Mouse (Mus musculus): ENCODE measurements around the gene Pawr. TPM values are rescaled to one million over a fixed set of nuclear protein-coding genes. Genes with fewer than 3 reads are reported as not detected.

The Pawr gene
- polyA plus RNA-seq, 1 experiment = 3.9 TPM

DNA sequence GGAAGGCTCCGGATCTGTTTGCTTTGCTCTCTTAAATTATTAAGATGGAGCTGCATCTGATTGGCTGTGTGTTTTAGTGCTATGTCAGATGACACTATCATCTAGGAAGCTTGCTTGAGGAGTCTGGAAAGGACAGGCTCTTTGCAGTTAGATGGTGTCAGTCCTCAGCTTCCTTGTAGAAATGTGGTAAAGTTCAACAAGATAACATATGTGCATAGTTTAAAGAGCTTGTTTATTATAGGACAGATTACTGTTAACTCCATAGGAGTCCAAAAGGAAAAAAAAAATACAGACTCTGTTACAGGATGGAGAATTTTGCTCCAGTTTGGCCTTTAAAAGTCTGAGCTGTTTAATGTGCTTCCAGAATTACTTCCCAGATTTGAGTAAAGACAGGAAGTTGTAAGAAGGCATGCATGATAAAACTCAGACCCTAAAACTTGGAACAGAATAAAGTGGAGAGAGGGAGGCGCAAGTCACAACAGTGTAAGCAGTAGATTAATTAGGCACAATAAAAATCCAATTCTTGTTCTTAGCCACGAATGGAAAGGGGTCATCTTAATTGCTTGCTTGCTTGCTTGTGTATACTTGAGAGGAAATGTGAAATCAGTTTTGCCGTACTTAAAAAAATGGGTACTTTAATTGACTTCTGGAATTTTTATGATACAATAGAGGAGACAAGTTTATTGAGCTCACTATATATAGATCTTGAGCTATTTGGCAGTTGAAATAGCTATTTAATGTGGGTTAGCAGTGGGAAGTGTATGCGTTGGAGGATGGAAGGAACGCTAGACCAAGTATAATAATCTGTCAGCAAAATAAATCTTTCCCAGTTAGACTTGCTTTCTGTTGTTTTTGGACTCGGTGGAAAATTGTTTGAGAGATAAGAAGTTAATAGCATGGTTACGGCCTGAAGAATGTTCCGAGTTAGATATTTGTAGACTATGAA lies 18.5 kb downstream of the Pawr start:
- DNase-seq = no peak

DNA sequence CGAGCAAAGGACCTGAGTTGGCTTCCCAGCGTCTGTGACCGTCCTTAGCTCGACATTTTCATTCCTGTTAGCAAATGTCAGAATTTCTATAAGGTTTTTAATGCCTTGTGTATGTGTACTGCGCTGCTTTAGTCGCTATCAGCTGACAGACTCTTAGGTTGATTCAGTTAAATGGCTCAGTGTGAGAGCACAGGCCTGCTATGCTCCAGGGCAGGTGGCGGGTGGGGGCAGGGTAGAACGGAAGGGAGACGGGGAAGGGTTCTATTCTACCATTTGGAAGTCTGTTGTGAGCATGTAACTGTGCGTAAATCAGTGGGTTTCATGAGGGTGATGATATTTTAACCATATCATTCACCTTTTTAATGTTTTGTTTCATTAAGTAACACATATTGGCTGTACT lies 21.0 kb downstream of the Pawr start:
- Histone ChIP-seq H3K4me3 (ENCODE audit: control insufficient read depth, insufficient read depth, low read length) (no peak overlapping the region), H3K36me3 (ENCODE audit: control insufficient read depth, insufficient read depth, low read length) (no peaks in the 10 kb centered on the region), H3K27me3 (ENCODE audit: control insufficient read depth, insufficient read depth, low read length) (no peaks in the 10 kb centered on the region), H3K27ac (ENCODE audit: control insufficient read depth, insufficient read depth, low read length) (no peak overlapping the region), H3K4me1 (replicated peaks; ENCODE audit: control insufficient read depth, insufficient read depth, low read length) (no peaks in the 10 kb centered on the region)
- TF ChIP-seq POLR2A (IDR thresholded peaks at IDR 0.05; ENCODE audit: control insufficient read depth, extremely low read depth, insufficient read depth, low read length, poor library complexity) (no peak), CTCF (IDR thresholded peaks at IDR 0.05; ENCODE audit: borderline replicate concordance, control insufficient read depth, extremely low read depth, insufficient read depth, low read length, poor library complexity) (no peak)
- DNase-seq = no peak
- 93% methylated on average over 10 of the region's 10 CpGs for WGBS

More for the DNA sequence above, 18.5 kb downstream of the Pawr start:
- 86% methylated on average over 9 of the region's 9 CpGs for WGBS
- H3K36me3 ChIP-seq (ENCODE audit: control insufficient read depth, insufficient read depth, low read length) = no peaks in the 10 kb centered on the region
- TF ChIP-seq POLR2A (IDR thresholded peaks at IDR 0.05; ENCODE audit: control insufficient read depth, extremely low read depth, insufficient read depth, low read length, poor library complexity) = no peak
- TF ChIP-seq CTCF (IDR thresholded peaks at IDR 0.05; ENCODE audit: borderline replicate concordance, control insufficient read depth, extremely low read depth, insufficient read depth, low read length, poor library complexity) = no peak
- H3K27ac ChIP-seq (ENCODE audit: control insufficient read depth, insufficient read depth, low read length) = no peak overlapping the region
- no peaks in the 10 kb centered on the region for H3K27me3 ChIP-seq (ENCODE audit: control insufficient read depth, insufficient read depth, low read length)
- no peaks in the 10 kb centered on the region for H3K4me1 ChIP-seq (replicated peaks; ENCODE audit: control insufficient read depth, insufficient read depth, low read length)
- no peak overlapping the region for H3K4me3 ChIP-seq (ENCODE audit: control insufficient read depth, insufficient read depth, low read length)

DNA sequence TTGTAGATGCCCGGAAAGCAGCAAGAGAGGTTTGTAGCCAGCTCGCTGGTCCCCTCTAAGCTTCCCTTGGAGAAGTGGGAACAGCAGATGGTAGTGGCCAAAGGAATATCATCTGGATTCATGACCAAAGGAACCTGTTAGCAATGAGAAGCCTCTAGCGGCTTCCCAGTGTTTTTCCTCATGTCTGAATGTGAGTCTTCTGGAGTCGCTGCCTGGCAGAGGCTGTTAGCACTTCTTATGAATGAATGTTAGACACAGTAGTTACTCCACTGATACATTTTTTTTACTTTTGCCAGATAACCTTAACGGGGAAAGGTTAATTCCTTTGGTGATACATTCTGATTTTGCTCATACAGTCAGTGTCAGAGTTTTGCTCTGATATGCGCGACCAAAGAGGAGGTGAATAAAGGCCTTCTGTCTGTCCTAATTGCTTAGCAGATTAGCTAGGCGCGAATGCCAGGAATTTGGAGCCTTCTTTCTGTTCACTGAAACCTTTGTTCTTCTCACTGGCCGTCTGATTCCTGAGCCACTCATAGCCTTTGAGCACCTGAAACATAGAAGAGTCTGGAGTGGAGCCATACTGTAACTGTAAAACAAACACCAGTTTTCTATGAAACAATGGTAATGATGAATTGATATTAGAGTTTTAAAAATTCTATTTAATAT lies 22.9 kb downstream of the Pawr start:
- H3K36me3 ChIP-seq (ENCODE audit: control insufficient read depth, insufficient read depth, low read length) = no peaks in the 10 kb centered on the region
- no peak overlapping the region for H3K27ac ChIP-seq (ENCODE audit: control insufficient read depth, insufficient read depth, low read length)
- no peaks in the 10 kb centered on the region for H3K27me3 ChIP-seq (ENCODE audit: control insufficient read depth, insufficient read depth, low read length)
- TF ChIP-seq POLR2A (IDR thresholded peaks at IDR 0.05; ENCODE audit: control insufficient read depth, extremely low read depth, insufficient read depth, low read length, poor library complexity) (no peak), CTCF (IDR thresholded peaks at IDR 0.05; ENCODE audit: borderline replicate concordance, control insufficient read depth, extremely low read depth, insufficient read depth, low read length, poor library complexity) (no peak)
- no peaks in the 10 kb centered on the region for H3K4me1 ChIP-seq (replicated peaks; ENCODE audit: control insufficient read depth, insufficient read depth, low read length)
- no peak for DNase-seq
- 91% methylated on average over 10 of the region's 10 CpGs for WGBS
- no peak overlapping the region for H3K4me3 ChIP-seq (ENCODE audit: control insufficient read depth, insufficient read depth, low read length)

DNA sequence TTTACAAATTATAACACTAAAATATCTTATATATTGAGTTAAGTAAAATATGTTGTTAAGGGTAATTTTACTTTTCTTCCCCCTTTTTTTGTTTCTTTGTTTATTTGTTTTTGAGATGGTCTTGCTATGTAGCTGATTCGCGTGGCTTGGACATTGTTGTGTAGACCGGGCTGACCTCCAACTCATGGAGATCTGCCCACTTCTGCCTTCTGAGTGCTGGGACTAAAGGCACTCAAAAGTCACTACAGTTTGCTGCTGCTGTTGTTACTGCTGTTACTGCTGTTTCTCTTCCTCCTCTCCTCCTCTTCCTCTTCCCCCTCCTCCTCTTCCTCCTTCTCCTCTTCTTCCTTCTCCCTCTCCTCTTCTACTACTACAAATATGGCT lies 23.5 kb downstream of the Pawr start:
- H3K27me3 ChIP-seq (ENCODE audit: control insufficient read depth, insufficient read depth, low read length) = no peaks in the 10 kb centered on the region
- 95% methylated on average over 3 of the region's 3 CpGs for WGBS
- TF ChIP-seq CTCF (IDR thresholded peaks at IDR 0.05; ENCODE audit: borderline replicate concordance, control insufficient read depth, extremely low read depth, insufficient read depth, low read length, poor library complexity) = no peak
- TF ChIP-seq POLR2A (IDR thresholded peaks at IDR 0.05; ENCODE audit: control insufficient read depth, extremely low read depth, insufficient read depth, low read length, poor library complexity) = no peak
- no peaks in the 10 kb centered on the region for H3K36me3 ChIP-seq (ENCODE audit: control insufficient read depth, insufficient read depth, low read length)
- H3K27ac ChIP-seq (ENCODE audit: control insufficient read depth, insufficient read depth, low read length) = no peak overlapping the region
- no peak overlapping the region for H3K4me3 ChIP-seq (ENCODE audit: control insufficient read depth, insufficient read depth, low read length)
- H3K4me1 ChIP-seq (replicated peaks; ENCODE audit: control insufficient read depth, insufficient read depth, low read length) = no peaks in the 10 kb centered on the region
- no peak for DNase-seq

DNA sequence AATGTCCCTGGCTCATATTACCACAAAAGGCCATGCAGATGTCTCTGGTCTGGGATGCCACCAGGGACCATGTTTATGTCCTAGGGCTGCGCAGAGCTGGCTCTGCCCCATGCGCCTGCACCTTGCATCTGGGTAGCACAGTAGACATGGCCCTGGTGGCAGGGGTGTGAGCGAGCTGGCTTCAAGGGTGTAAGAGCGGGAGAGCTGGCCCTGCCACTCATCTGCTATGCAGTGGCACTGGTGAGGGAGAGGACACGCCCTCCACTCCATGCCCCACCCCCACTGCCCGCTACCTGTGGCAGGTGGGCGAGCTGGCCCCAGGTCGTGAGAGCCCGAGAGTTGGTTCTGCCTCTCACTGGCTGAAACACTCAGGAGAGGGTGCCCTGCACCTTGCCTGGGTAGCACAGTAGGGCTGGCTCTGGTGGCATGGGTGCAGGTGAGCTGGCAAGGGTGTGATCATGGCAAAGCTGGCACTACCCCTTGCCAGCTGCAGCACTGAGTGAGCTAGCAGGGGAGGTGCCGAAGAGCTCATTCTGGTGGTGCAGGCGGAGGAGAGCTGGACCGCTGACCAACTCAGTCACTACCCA lies 24.8 kb downstream of the Pawr start:
- H3K27me3 ChIP-seq (ENCODE audit: control insufficient read depth, insufficient read depth, low read length) = no peaks in the 10 kb centered on the region
- 97% methylated on average over 12 of the region's 12 CpGs for WGBS
- no peaks in the 10 kb centered on the region for H3K36me3 ChIP-seq (ENCODE audit: control insufficient read depth, insufficient read depth, low read length)
- no peak for DNase-seq
- no peaks in the 10 kb centered on the region for H3K4me1 ChIP-seq (replicated peaks; ENCODE audit: control insufficient read depth, insufficient read depth, low read length)
- no peak for TF ChIP-seq POLR2A (IDR thresholded peaks at IDR 0.05; ENCODE audit: control insufficient read depth, extremely low read depth, insufficient read depth, low read length, poor library complexity)
- TF ChIP-seq CTCF (IDR thresholded peaks at IDR 0.05; ENCODE audit: borderline replicate concordance, control insufficient read depth, extremely low read depth, insufficient read depth, low read length, poor library complexity) = no peak
- H3K27ac ChIP-seq (ENCODE audit: control insufficient read depth, insufficient read depth, low read length) = no peak overlapping the region
- no peak overlapping the region for H3K4me3 ChIP-seq (ENCODE audit: control insufficient read depth, insufficient read depth, low read length)

DNA sequence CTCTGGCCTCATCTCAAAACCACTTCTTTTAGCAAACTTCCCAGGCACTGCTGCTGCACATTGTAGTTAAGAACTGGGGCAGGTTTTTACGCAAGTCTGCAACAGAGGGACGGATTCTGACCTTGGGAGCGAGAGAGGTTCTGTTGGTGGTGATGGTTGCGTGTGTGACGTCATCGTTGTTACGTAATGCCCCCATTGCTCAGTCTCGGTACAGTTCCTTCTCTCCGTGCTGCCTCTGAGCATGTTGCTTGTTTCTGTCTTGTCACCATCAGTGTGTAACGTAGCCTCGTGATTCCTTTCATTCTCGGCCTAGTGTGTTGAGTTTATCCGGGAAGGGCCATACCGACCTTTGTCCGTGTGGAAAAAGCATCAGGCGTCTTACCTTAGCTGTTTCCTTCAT lies 28.1 kb downstream of the Pawr start:
- 94% methylated on average over 16 of the region's 16 CpGs for WGBS
- no peaks in the 10 kb centered on the region for H3K36me3 ChIP-seq (ENCODE audit: control insufficient read depth, insufficient read depth, low read length)
- H3K27me3 ChIP-seq (ENCODE audit: control insufficient read depth, insufficient read depth, low read length) = no peaks in the 10 kb centered on the region
- no peak overlapping the region for H3K4me3 ChIP-seq (ENCODE audit: control insufficient read depth, insufficient read depth, low read length)
- no peak for DNase-seq
- TF ChIP-seq CTCF (IDR thresholded peaks at IDR 0.05; ENCODE audit: borderline replicate concordance, control insufficient read depth, extremely low read depth, insufficient read depth, low read length, poor library complexity) (no peak), POLR2A (IDR thresholded peaks at IDR 0.05; ENCODE audit: control insufficient read depth, extremely low read depth, insufficient read depth, low read length, poor library complexity) (no peak)
- no peak overlapping the region for H3K27ac ChIP-seq (ENCODE audit: control insufficient read depth, insufficient read depth, low read length)
- H3K4me1 ChIP-seq (replicated peaks; ENCODE audit: control insufficient read depth, insufficient read depth, low read length) = no peaks in the 10 kb centered on the region

Measured in thymus, adult 2 months (tissue).